Mouse (Mus musculus): ENCODE data around the gene Lrrtm3. TPM values are rescaled to one million over a fixed set of nuclear protein-coding genes. Genes with fewer than 3 reads are reported as not detected.

Lrrtm3 gene
- total RNA-seq, 2 experiments from 2014 or later = not detected

- ATAC-seq (replicated peaks; ENCODE audit: poor library complexity, severe bottlenecking) = no peak
Measured at GRCm38 (mm10) chr10:63927334-63927733, 162.7 kb downstream of the Lrrtm3 start, which contains the start of gene Gm10118. Gene Gm10118, minus strand, starts transcription at chr10:63927434.

DNA sequence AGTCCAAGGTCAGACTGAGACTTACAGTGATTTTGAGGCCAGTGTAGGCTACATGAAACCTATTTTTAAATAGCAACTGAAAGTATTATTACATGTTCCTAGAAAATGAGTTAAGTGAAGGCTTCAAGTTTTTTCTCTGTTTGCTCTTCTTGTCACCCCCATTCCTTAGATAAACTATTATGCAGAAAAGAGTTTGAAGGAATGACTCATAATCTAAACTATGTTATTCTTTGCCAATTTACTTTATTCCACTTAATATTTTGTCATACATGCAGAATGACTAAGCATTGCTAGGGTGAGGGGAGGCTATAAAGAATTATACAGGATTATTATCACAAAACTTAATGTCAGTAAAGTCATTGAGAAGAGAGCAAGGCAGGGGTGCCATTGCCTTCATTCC lies 181.2 kb downstream of the Lrrtm3 start:
- ATAC-seq (replicated peaks; ENCODE audit: poor library complexity, severe bottlenecking) = no peak

DNA sequence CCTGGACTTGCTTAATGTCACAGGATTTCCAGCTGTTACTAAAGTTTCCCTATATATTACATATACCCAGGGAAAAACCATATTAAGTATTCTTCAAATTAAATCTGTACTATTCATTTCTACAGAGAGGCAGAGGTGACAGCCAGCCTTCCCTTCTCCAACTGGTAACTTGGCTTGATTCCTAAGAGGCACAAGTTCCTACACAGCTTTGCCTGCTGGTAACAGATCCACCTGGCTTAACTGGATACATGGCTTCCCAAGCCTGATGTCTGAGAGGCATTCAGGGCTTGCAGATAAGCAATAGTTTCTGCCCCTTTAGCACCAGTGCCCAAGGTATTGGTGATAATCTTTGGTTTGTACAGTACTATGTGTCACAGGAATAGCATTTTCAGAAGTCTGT lies 190.2 kb downstream of the Lrrtm3 start:
- no peak for ATAC-seq (replicated peaks; ENCODE audit: poor library complexity, severe bottlenecking)

DNA sequence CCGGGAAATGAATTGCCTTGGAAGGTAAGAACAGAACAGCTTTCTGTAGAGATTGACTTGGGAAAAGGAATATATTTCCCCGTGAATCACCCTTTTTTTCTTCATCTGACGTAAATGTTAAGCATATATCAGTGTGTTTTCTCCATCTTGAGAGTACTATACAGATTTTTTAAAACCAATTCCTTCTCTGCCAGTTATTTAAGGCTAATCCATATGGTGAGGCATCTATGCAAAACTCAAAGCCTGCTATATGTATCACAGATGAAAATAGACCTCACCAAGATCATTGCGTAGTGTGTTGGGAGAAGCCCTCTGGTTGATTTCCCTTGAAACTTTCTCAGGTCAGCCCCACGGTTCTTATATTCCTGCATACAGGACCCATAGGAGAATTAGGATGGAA lies 195.5 kb downstream of the Lrrtm3 start:
- ATAC-seq (replicated peaks; ENCODE audit: poor library complexity, severe bottlenecking) = no peak

DNA sequence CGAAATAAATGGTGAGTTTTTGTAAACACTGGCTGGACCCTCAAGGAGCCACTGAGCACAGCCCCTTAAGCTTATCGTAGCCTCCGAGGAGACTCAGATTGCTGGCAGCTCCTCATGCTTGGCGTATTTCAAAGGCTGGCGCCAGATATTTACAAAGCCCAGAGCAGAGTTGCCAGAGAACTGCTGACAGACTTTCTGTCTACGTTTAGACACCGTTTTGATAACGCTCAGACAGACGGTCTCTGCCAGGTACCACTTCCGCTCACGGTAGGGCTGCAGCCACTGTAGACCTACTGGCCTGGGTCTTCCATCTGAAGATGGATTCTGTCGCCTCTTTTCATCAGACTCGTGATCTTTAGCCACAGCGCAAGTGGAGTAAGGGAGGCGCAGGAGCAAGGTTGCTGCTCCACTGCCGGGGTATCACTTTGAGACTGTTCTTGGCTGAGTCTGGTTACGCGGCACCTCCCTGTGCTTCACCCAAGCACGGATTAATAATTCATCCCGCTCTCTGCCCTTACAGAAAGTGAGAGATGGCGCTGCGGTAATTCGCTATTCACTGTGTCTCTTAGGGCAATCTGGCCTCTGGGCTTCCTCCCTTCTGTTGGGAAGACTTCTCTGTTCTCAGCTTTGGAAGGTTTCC lies 203.5 kb downstream of the Lrrtm3 start:
- ATAC-seq (replicated peaks; ENCODE audit: poor library complexity, severe bottlenecking) = no peak

DNA sequence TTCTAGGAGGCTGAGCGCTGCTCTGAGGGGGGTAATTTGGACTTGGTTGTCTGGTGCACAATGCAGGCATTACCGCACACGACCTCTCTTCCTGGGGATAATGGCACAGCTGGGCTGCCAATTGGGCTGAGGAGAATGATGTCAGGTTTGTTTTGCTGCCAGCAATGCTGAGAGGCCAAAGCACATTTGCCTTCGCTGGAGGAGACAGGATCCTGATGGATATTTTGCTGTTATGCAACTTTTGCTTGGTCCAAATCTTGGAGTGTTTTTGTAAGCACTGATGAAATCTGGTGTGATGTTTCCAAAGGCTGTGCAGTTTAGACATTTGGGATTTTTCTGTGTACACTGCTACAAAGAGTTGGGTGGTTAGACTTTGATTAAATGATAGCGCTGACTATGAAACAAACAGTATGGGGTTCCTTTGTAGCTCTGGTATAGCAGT lies 209.6 kb downstream of the Lrrtm3 start:
- ATAC-seq (replicated peaks; ENCODE audit: poor library complexity, severe bottlenecking) = no peak

Other genes starting within 250 kb of the Lrrtm3 start
- not detected in 2 replicates for gene Gm10118, start 162.8 kb downstream of the Lrrtm3 start, total RNA-seq (2014; fragmentation: Nextera tagmentation)
- gene Gm10118, start 162.8 kb downstream of the Lrrtm3 start, total RNA-seq (2017) = not detected in 2 replicates